Mouse (Mus musculus) inflammation-experienced regulatory T-cells (primary cell): Measurements from ENCODE around the gene Cd70. TPM values are rescaled to one million over a fixed set of nuclear protein-coding genes. Genes with fewer than 3 reads are reported as not detected.

ENCODE experiments used
- polyA plus RNA-seq, 2 experiments: library from polyadenylated mRNA; unstranded; fragments of 100-300 nt; shearing (Covaris generic); gene quantifications; one replicate each; pipeline ENCODE4 v1.2.1; 2017

Cd70 gene
- 1 to 10 TPM in 1 of 2 experiments, under 1 TPM in 1; 0.51 to 1.9 TPM for polyA plus RNA-seq

GRCm38 (mm10) chr17:57148994-57149803 lies at the start of gene Cd70:
Gene Cd70, minus strand, starts transcription at chr17:57149777.

GRCm38 (mm10) chr17:57194041-57194507 lies 44.5 kb upstream of the Cd70 start, which contains the start of gene Tnfsf14:
Gene Tnfsf14, minus strand, starts transcription at chr17:57194177.

GRCm38 (mm10) chr17:57105181-57106034 lies 44.2 kb downstream of the Cd70 start, which contains the start of gene Tnfsf9:
Gene Tnfsf9, plus strand, starts transcription at chr17:57105325.

Other genes with a start within 250 kb of the Cd70 start
- 10 to 100 TPM; 37.5 to 38.6 TPM for gene Mllt1, start 214.4 kb downstream of the Cd70 start, polyA plus RNA-seq
- gene Acer1, start 167.7 kb downstream of the Cd70 start, polyA plus RNA-seq: not detected
- gene Clpp, start 159.5 kb downstream of the Cd70 start, polyA plus RNA-seq: 10 to 100 TPM; 70.9 to 88.2 TPM
- gene Alkbh7, start 152.4 kb downstream of the Cd70 start, polyA plus RNA-seq: 10 to 100 TPM; 31.4 to 37.2 TPM
- gene Pspn, start 149.8 kb downstream of the Cd70 start, polyA plus RNA-seq: 1 to 10 TPM; 1.2 to 2.1 TPM
- gene Gtf2f1, start 138.5 kb downstream of the Cd70 start, polyA plus RNA-seq: 10 to 100 TPM; 88.5 to 98.7 TPM
- 1 to 10 TPM; 1.5 to 1.6 TPM for gene Gm17949, start 138.3 kb downstream of the Cd70 start, polyA plus RNA-seq
- 10 to 100 TPM; 34.8 to 42.0 TPM for gene Khsrp, start 118.3 kb downstream of the Cd70 start, polyA plus RNA-seq
- gene Slc25a41, start 108.1 kb downstream of the Cd70 start, polyA plus RNA-seq: not detected
- gene Crb3, start 90.7 kb downstream of the Cd70 start, polyA plus RNA-seq: 1 to 10 TPM; 3.5 to 6.3 TPM
- gene Slc25a23, start 89.9 kb downstream of the Cd70 start, polyA plus RNA-seq: 1 to 10 TPM; 4.1 to 9.8 TPM
- 100 to 1,000 TPM; 268 to 282 TPM for gene Dennd1c, start 71.3 kb downstream of the Cd70 start, polyA plus RNA-seq
- gene Tubb4a, start 62.0 kb downstream of the Cd70 start, polyA plus RNA-seq: 1 to 10 TPM; 1.6 to 1.8 TPM
- gene Tnfsf9, start 44.5 kb downstream of the Cd70 start, polyA plus RNA-seq: 10 to 100 TPM in 1 of 2 experiments, 1 to 10 TPM in 1; 5.8 to 14.8 TPM
- gene Tnfsf14, start 44.4 kb upstream of the Cd70 start, polyA plus RNA-seq: 10 to 100 TPM in 1 of 2 experiments, 1 to 10 TPM in 1; 8.8 to 23.0 TPM
- under 1 TPM; 0.70 to 0.71 TPM for gene C3, start 78.4 kb upstream of the Cd70 start, polyA plus RNA-seq
- 10 to 100 TPM; 75.0 to 81.8 TPM for gene Gpr108, start 98.7 kb upstream of the Cd70 start, polyA plus RNA-seq
- 1 to 10 TPM; 5.5 to 9.6 TPM for gene Trip10, start 99.7 kb upstream of the Cd70 start, polyA plus RNA-seq
- 100 to 1,000 TPM; 171 to 245 TPM for gene Vav1, start 129.3 kb upstream of the Cd70 start, polyA plus RNA-seq
- gene Adgre1, start 208.9 kb upstream of the Cd70 start, polyA plus RNA-seq: 1 to 10 TPM in 1 of 2 experiments, under 1 TPM in 1; 0.43 to 3.2 TPM